Mouse (Mus musculus): ENCODE measurements around the gene Gatad2b.
"Not testable (repeated sequence)": the region's sequence is repeated elsewhere in the genome, so short reads cannot be mapped to it uniquely, and the experiment has no call there.

Gatad2b gene

GRCm38 (mm10) chr3:90292345-90293275, at the start of gene Gatad2b:
Gene Gatad2b (plus strand): TSS chr3:90293178.
- ATAC-seq (ENCODE audit: insufficient number of reproducible peaks, low FRiP score, low TSS enrichment) = peak; percentile 99

- no peak for ATAC-seq (ENCODE audit: insufficient number of reproducible peaks, low FRiP score, low TSS enrichment)
Observed at GRCm38 (mm10) chr3:90245406-90245805, 47.6 kb upstream of the Gatad2b start.

- ATAC-seq (ENCODE audit: insufficient number of reproducible peaks, low FRiP score, low TSS enrichment) = no peak
Observed at GRCm38 (mm10) chr3:90247630-90247959, 45.4 kb upstream of the Gatad2b start.

- ATAC-seq (ENCODE audit: insufficient number of reproducible peaks, low FRiP score, low TSS enrichment) = peak; percentile 90
Observed at GRCm38 (mm10) chr3:90247960-90248745, 44.8 kb upstream of the Gatad2b start, which contains the start of gene Slc39a1. Gene Slc39a1 (plus strand): TSS chr3:90248172.

- ATAC-seq (ENCODE audit: insufficient number of reproducible peaks, low FRiP score, low TSS enrichment) = no peak
Observed at GRCm38 (mm10) chr3:90248746-90249100, 44.3 kb upstream of the Gatad2b start.

GRCm38 (mm10) chr3:90250791-90251190, 42.2 kb upstream of the Gatad2b start:
- ATAC-seq (ENCODE audit: insufficient number of reproducible peaks, low FRiP score, low TSS enrichment) = no peak

- not testable (repeated sequence) for ATAC-seq (ENCODE audit: insufficient number of reproducible peaks, low FRiP score, low TSS enrichment)
Observed at GRCm38 (mm10) chr3:90251731-90252226, 41.2 kb upstream of the Gatad2b start.

- ATAC-seq (ENCODE audit: insufficient number of reproducible peaks, low FRiP score, low TSS enrichment) = not testable (repeated sequence)
Observed at GRCm38 (mm10) chr3:90252659-90253058, 40.3 kb upstream of the Gatad2b start.

- not testable (repeated sequence) for ATAC-seq (ENCODE audit: insufficient number of reproducible peaks, low FRiP score, low TSS enrichment)
Observed at GRCm38 (mm10) chr3:90253174-90253573, 39.8 kb upstream of the Gatad2b start.

GRCm38 (mm10) chr3:90253653-90254418, 39.1 kb upstream of the Gatad2b start, which contains the start of gene Crtc2:
Gene Crtc2 (plus strand): TSS chr3:90254163.
- peak; percentile 95 for ATAC-seq (ENCODE audit: insufficient number of reproducible peaks, low FRiP score, low TSS enrichment)

GRCm38 (mm10) chr3:90254419-90255193, 38.4 kb upstream of the Gatad2b start:
- ATAC-seq (ENCODE audit: insufficient number of reproducible peaks, low FRiP score, low TSS enrichment) = peak; percentile 17; the same call in 1 of the 2 replicates

GRCm38 (mm10) chr3:90255194-90255565, 37.8 kb upstream of the Gatad2b start:
- ATAC-seq (ENCODE audit: insufficient number of reproducible peaks, low FRiP score, low TSS enrichment) = no peak

GRCm38 (mm10) chr3:90255784-90256353, 37.1 kb upstream of the Gatad2b start:
- ATAC-seq (ENCODE audit: insufficient number of reproducible peaks, low FRiP score, low TSS enrichment) = no peak

- peak; percentile 14; the same call in 1 of the 2 replicates for ATAC-seq (ENCODE audit: insufficient number of reproducible peaks, low FRiP score, low TSS enrichment)
Observed at GRCm38 (mm10) chr3:90256731-90257530, 36.0 kb upstream of the Gatad2b start.

GRCm38 (mm10) chr3:90258521-90258920, 34.5 kb upstream of the Gatad2b start:
- ATAC-seq (ENCODE audit: insufficient number of reproducible peaks, low FRiP score, low TSS enrichment) = no peak

- ATAC-seq (ENCODE audit: insufficient number of reproducible peaks, low FRiP score, low TSS enrichment) = no peak
Observed at GRCm38 (mm10) chr3:90263121-90263771, 29.7 kb upstream of the Gatad2b start.

- ATAC-seq (ENCODE audit: insufficient number of reproducible peaks, low FRiP score, low TSS enrichment) = no peak; the same call in 1 of the 2 replicates
Observed at GRCm38 (mm10) chr3:90264687-90265033, 28.3 kb upstream of the Gatad2b start.

Data from cerebellum, adult (tissue).